In genomic region chr17:34294249-34294648, GRCm38 (mm10) we compare ENCODE assay signal across 34 mouse cellular contexts. TPM values are rescaled to one million over a fixed set of nuclear protein-coding genes. Genes with fewer than 3 reads are reported as not detected.
"Had no signal": no experiment of that assay in that cellular context is flagged by ENCODE, and none has a peak within 500 bp of the region (broad histone marks: within the 10 kb centered on the region; RNA-seq: fewer than 3 reads in every experiment).

No protein-coding gene starts in this region.

- H3K4me1 ChIP-seq: intestine, embryonic 15.5 days; limb, embryonic 13.5 days had no signal

- ATAC-seq: inflammation-experienced regulatory T-cells, adult 6 months; intestine, embryonic 15.5 days; intestine, postnatal 0 days had no signal

- H3K27ac ChIP-seq: heart, adult 2 months; heart, embryonic 13.5 days; heart, embryonic 15.5 days; hindbrain, embryonic 13.5 days; hindbrain, embryonic 15.5 days; intestine, embryonic 15.5 days; layer of hippocampus, adult 2 months; limb, embryonic 13.5 days; limb, embryonic 15.5 days had no signal

- H3K4me2 ChIP-seq: heart, embryonic 11.5 days; heart, embryonic 13.5 days; heart, embryonic 15.5 days; hindbrain, embryonic 13.5 days; hindbrain, embryonic 15.5 days; intestine, embryonic 15.5 days; limb, embryonic 13.5 days; limb, embryonic 15.5 days had no signal

- DNase-seq: gastrocnemius, postnatal 14 days; gastrocnemius, postnatal 36 days; heart, postnatal 14 days; heart, postnatal 36 days; kidney, adult 2 months; kidney, adult 9 months; kidney, postnatal 10 days; kidney, postnatal 25 days; kidney, postnatal 4 days; left cerebral cortex, postnatal 4 days had no signal

- H3K9me3 ChIP-seq: heart, embryonic 13.5 days; heart, embryonic 15.5 days; hindbrain, embryonic 13.5 days; hindbrain, embryonic 15.5 days; intestine, embryonic 15.5 days; limb, embryonic 13.5 days; limb, embryonic 15.5 days had no signal

- H3K9ac ChIP-seq: heart, embryonic 13.5 days; heart, embryonic 15.5 days; hindbrain, embryonic 13.5 days; hindbrain, embryonic 15.5 days; intestine, embryonic 15.5 days; limb, embryonic 13.5 days; limb, embryonic 15.5 days had no signal

- H3K36me3 ChIP-seq: heart, embryonic 13.5 days; heart, embryonic 15.5 days; hindbrain, embryonic 13.5 days; hindbrain, embryonic 15.5 days; intestine, embryonic 15.5 days; limb, embryonic 13.5 days; limb, embryonic 15.5 days had no signal

- H3K4me3 ChIP-seq: heart, adult 2 months; heart, embryonic 13.5 days; heart, embryonic 15.5 days; hindbrain, embryonic 13.5 days; hindbrain, embryonic 15.5 days; intestine, embryonic 15.5 days; layer of hippocampus, adult 2 months; limb, embryonic 13.5 days; limb, embryonic 15.5 days had no signal

- H3K27me3 ChIP-seq: heart, embryonic 15.5 days; hindbrain, embryonic 13.5 days; hindbrain, embryonic 15.5 days; intestine, embryonic 15.5 days; limb, embryonic 15.5 days had no signal

RNA-seq across cellular contexts. Expression of gene H2-Aa, which starts 6.6 kb away (rescaled TPM):
- polyA plus RNA-seq: heart, embryonic 11.5 days; hindbrain, embryonic 11.5 days; limb, embryonic 11.5 days had no signal

RNA-seq across cellular contexts. Expression of gene H2-Eb2, which starts 31.2 kb away (rescaled TPM):
- total RNA-seq: gastrocnemius, adult 18-20 months; gastrocnemius, adult 8-10 months; gastrocnemius, postnatal 14 days; gastrocnemius, postnatal 36 days; heart, adult 2 months; heart, postnatal 36 days; hematopoietic stem cell, adult 5-6 weeks; layer of hippocampus, adult 2 months; layer of hippocampus, postnatal 10 days; layer of hippocampus, postnatal 25 days; left cerebral cortex, adult 18-20 months; left cerebral cortex, adult 8-10 months; left cerebral cortex, postnatal 10 days; left cerebral cortex, postnatal 25 days; left cerebral cortex, postnatal 4 days had no signal
- polyA plus RNA-seq: heart, embryonic 11.5 days; heart, embryonic 13.5 days; heart, embryonic 15.5 days; heart, postnatal 0 days; hindbrain, embryonic 11.5 days; intestine, embryonic 15.5 days; intestine, postnatal 0 days; limb, embryonic 13.5 days; limb, embryonic 15.5 days had no signal

RNA-seq across cellular contexts. Expression of gene H2-Ob, which starts 55.5 kb away (rescaled TPM):
- total RNA-seq: left cerebral cortex, postnatal 4 days had no signal
- polyA plus RNA-seq: heart, embryonic 11.5 days; heart, embryonic 13.5 days; hindbrain, embryonic 11.5 days; limb, embryonic 11.5 days; limb, embryonic 13.5 days; limb, embryonic 15.5 days had no signal
